Mouse (Mus musculus) heart, adult 9 months (tissue): Measurements from ENCODE around the gene 4930404H24Rik.

Experiments used
- DNase-seq, 2 experiments: peaks; one replicate each; pipeline ENCODE4 v3.0.0; 2022; ENCODE audit warnings: low spot score in 2 of 2

Gene 4930404H24Rik

GRCm38 (mm10) chr2:153529931-153530766, 37.6 kb downstream of the 4930404H24Rik start, which contains the start of gene Nol4l:
TSS of gene Nol4l (minus strand) at chr2:153529971.
- DNase-seq = peak in 1 of 2 experiments; percentile 8

DNA sequence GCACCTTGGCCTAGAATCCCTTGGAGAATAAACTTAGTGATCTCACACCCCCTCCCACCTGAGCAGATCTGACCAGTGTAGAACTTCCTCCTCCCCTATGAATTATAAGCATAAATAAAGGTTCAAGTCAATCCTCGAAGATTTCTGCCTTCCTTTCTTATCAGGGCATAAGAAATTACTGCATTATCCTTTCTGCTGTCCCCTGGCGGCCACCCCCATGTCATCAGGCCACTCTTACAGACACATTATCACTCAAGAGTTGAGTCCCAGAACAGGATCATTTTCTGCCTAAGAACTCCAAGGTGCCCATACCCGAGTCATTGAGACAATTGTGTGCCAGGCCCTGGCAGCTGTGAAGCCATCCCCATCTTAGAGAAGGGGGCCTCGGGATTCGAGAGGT, 38.4 kb downstream of the 4930404H24Rik start:
- DNase-seq = no peak

DNA sequence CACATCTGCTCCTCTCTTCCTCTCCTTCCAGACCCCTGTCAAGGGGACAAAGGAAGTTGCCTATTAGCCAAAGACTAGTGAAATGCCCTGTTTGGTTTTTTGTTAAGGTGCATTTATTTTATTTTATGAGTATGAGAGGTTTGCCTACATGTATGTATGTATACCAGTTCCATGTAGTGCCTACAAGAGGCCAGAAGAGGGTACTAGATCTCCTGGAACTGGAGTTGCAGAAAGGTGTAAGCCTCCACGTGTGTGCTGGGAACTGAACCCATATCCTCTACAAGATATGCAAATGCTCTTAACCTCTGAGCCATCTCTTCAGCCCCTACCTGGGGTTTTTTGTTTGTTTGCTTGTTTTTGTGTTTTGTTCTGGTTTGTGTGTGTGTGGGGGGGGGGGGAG, 41.4 kb downstream of the 4930404H24Rik start:
- no peak for DNase-seq

DNA sequence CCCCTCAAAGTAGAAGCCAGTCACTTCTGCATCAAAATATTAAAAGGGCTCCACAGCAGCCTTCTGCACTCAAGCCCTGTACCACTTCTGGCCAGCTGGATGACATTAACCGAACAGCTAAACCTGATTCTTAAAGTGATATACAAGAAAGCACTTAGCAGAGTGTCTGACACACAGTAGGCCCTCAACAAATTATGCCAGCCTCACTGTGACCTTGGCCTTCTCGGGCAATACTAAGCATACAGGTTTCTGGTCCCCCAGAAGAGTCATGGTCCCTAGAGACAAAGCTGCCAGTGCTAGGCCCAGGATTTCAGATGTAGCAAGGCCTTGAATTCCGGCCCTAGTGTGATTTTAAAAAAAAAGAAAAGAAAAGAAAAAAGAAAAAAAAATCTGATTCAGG, 46.3 kb downstream of the 4930404H24Rik start:
- no peak for DNase-seq

- no peak for DNase-seq
These were observed 50.5 kb downstream of the 4930404H24Rik start for GRCm38 (mm10) chr2:153542936-153543668.
